Mouse (Mus musculus) heart, postnatal 0 days (tissue): Measurements from ENCODE around the gene Fam129b. TPM values are rescaled to one million over a fixed set of nuclear protein-coding genes. Genes with fewer than 3 reads are reported as not detected.
A peak's percentile ranks its signal among the peaks of the same experiment; 100 is the strongest.

ENCODE experiments used
- ATAC-seq: fragments of 200-750 bp; cut with Nextera tagmentation; 2 replicates; pipeline ENCODE4 v1.8.0; 2017; ENCODE audit warnings: low read depth, moderate number of reproducible peaks, moderate library complexity; ENCODE audit not compliant: insufficient read depth
- DNase-seq: peaks from one replicate; pipeline ENCODE4 v3.0.0-alpha.2; 2016; ENCODE audit warnings: low spot score
- H3K27ac ChIP-seq: fragments of 300-500 bp; sonication (generic); 2 replicates; pipeline ENCODE4 v1.5.1; 2014; ENCODE audit warnings: low read depth, mild to moderate bottlenecking
- H3K27me3 ChIP-seq: fragments of 300-500 bp; sonication (generic); 2 replicates; pipeline ENCODE4 v1.6.1; 2014; ENCODE audit warnings: low read length, mixed read lengths; ENCODE audit not compliant: control insufficient read depth, insufficient read depth
- H3K36me3 ChIP-seq: fragments of 300-500 bp; sonication (generic); replicated peaks from 2 replicates; pipeline ENCODE4 v1.6.1; 2014; ENCODE audit warnings: low read length, mixed read lengths; ENCODE audit not compliant: control insufficient read depth, insufficient read depth
- H3K4me1 ChIP-seq: fragments of 300-500 bp; sonication (generic); 2 replicates; pipeline ENCODE4 v1.6.1; 2014; ENCODE audit warnings: antibody characterized with exemption; ENCODE audit not compliant: control insufficient read depth, insufficient read depth
- H3K4me2 ChIP-seq: fragments of 300-500 bp; sonication (generic); 2 replicates; pipeline ENCODE4 v1.6.1; 2014; ENCODE audit warnings: low read depth, mild to moderate bottlenecking, low read length, moderate library complexity
- H3K4me3 ChIP-seq: fragments of 300-500 bp; sonication (generic); 2 replicates; pipeline ENCODE4 v1.5.1; 2014; ENCODE audit warnings: low read depth, low read length
- H3K9ac ChIP-seq: fragments of 300-500 bp; sonication (generic); replicated peaks from 2 replicates; pipeline ENCODE4 v1.6.1; 2014; ENCODE audit warnings: low read depth, low read length, mixed read lengths
- H3K9me3 ChIP-seq: fragments of 300-500 bp; sonication (generic); replicated peaks from 2 replicates; pipeline ENCODE4 v1.6.1; 2016; ENCODE audit warnings: low read length; ENCODE audit not compliant: control insufficient read depth
- CTCF ChIP-seq: IDR thresholded peaks from 2 replicates; pipeline ENCODE4 v1.5.1; 2016; ENCODE audit warnings: antibody characterized with exemption, control low read depth, low read depth
- EP300 ChIP-seq: IDR thresholded peaks from 2 replicates; pipeline ENCODE4 v1.6.1; 2016; ENCODE audit warnings: antibody characterized with exemption, low read depth
- WGBS: fragments of 180-500 bp; shearing (Covaris S2); extraction: QIAGEN DNeasy Blood & Tissue Kit; methylation state at CpG from one replicate; pipeline ENCODE4 v1.1.7; 2014; 5-methylcytosine and 5-hydroxymethylcytosine counted together
- polyA plus RNA-seq: library from polyadenylated mRNA; unstranded; fragments of >200 nt; fragmentation: Nextera tagmentation; extraction: Ambion mirVana; gene quantifications from 2 replicates; pipeline ENCODE4 v1.2.1, GENCODE M21; 2015
- total RNA-seq: library from RNA; depleted of rRNA; stranded (reverse); fragments of >200 nt; gene quantifications from 2 replicates; pipeline ENCODE4 v1.2.3, GENCODE M21; 2014; ENCODE audit warnings: low replicate concordance

The Fam129b gene
- total and polyA plus RNA-seq, 2 experiments from 2014 or later, result 25.3 to 60.1 TPM

DNA sequence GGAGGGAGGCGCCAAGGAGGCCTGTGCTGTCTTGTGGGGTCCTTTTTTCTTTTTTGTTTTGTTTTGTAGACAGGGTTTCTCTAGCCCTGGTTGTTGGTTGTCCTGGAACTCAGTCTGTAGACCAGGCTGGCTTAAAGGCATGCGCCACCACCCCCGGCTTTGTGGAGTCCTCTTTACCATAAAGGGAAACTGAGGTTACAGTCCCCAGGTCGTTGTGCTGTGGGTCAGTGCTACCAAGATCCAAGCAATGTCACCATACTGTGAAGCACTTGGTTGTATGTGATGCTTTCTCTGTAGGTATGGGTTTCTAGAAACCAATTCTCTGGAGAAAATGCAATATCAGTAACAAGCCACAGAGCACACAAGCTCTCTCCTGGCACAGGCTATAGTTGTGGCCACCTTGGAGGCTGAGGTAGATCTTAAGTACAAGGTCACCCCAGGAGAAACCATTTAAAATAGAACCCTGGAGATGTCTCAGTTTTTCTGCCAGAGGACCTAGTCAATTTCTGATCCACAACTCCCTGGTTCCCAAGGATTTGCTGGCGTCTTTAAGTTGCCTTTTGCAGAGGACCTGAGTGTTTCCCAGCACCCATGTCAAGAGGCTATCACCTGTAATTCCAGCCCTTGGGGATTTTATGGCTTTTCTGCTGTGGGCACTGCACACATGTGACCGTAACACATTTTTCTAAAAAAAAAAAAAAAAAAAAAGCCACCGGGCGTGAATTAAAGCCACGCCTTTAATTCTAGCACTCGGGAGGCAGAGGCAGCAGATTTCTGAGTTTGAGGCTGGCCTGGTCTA, 88.9 kb downstream of the Fam129b start:
- ATAC-seq, result no peak
- peaks cover 36% of the 10 kb centered on the region for H3K4me1 ChIP-seq
- H3K4me2 ChIP-seq, result no peak overlapping the region

DNA sequence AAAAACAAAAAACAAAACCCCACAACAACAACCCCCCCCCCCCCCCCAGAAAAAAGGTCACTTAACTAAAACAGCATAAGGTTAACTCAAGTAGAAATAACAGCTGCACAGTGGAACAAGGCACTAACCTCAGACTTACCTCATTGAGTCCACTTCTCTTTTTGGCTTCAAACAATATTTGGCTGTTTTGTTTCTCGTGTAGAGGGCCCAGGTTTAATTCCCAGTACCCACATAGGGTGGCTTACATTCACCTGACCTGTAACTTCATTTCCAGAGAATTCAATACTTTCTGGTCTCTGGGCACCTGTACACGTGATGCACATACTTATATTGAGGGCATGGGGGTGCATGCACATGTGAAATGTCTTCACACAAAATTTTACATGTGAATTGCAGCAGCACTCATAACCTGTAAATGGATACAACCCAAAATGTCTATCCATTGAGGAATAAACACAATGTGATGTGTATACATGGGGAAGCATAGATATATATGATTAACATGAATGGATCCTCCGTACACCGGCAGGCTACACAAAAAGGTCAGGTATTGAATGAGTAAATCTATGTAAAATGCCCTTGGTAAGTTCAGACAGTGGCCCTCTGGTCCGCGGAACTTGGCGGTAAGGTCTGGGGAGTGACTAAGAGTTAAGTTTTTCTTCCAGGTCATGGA, 89.7 kb downstream of the Fam129b start:
- no peak for TF ChIP-seq EP300
- TF ChIP-seq CTCF, result no peak
- H3K27me3 ChIP-seq, result no peaks in the 10 kb centered on the region
- peak overlapping the region; percentile 98; the same call in 1 of the 2 replicates for H3K27ac ChIP-seq
- H3K4me1 ChIP-seq, result peaks cover 34% of the 10 kb centered on the region
- no peak overlapping the region for H3K9ac ChIP-seq
- ATAC-seq, result no peak
- DNase-seq, result no peak
- 16% methylated on average over 7 of the region's 7 CpGs for WGBS
- H3K9me3 ChIP-seq, result no peaks in the 10 kb centered on the region
- H3K4me3 ChIP-seq, result no peak overlapping the region
- peak overlapping the region; percentile 79 for H3K4me2 ChIP-seq
- H3K36me3 ChIP-seq, result peaks cover 22% of the 10 kb centered on the region

More for the DNA sequence above, 88.9 kb downstream of the Fam129b start:
- no peak overlapping the region for H3K4me3 ChIP-seq
- TF ChIP-seq EP300, result no peak
- no peak for TF ChIP-seq CTCF
- H3K36me3 ChIP-seq, result peaks cover 22% of the 10 kb centered on the region
- no peak overlapping the region for H3K27ac ChIP-seq
- no peak overlapping the region for H3K9ac ChIP-seq
- WGBS, result 40% methylated on average over 10 of the region's 10 CpGs
- DNase-seq, result no peak
- H3K9me3 ChIP-seq, result no peaks in the 10 kb centered on the region
- H3K27me3 ChIP-seq, result no peaks in the 10 kb centered on the region

DNA sequence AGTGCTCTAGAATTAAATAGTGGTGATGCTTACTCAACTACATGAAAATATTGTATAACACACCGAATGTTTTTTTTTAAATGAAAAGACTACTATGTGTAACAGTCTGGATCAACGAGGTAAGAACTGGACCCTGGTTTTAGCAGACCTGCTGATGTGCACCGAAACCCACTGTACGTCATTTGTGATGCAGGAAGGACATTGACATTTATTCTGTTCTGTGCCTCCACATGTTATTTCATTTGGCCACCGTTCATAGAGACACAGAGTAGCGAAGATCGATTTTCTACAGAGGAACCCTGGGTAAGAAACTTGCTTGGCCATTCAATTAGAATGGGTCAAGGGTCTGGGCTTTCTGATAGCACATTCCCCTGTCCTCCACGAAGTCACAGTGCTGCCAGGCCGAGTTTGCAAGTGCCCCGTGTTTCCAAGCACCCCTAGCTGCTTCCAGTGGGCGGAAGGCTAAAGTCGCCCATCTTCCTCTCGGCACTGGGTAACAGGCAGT, 90.3 kb downstream of the Fam129b start:
- ATAC-seq, result no peak
- WGBS, result 6% methylated on average over 13 of the region's 13 CpGs
- peaks cover 22% of the 10 kb centered on the region for H3K36me3 ChIP-seq
- H3K4me2 ChIP-seq, result peak overlapping the region; percentile 79
- no peak for TF ChIP-seq EP300
- no peak for TF ChIP-seq CTCF
- H3K27ac ChIP-seq, result peak overlapping the region; percentile 98
- no peaks in the 10 kb centered on the region for H3K9me3 ChIP-seq
- H3K9ac ChIP-seq, result peak overlapping the region; percentile 72
- H3K4me1 ChIP-seq, result peaks cover 28% of the 10 kb centered on the region
- DNase-seq, result no peak
- H3K27me3 ChIP-seq, result no peaks in the 10 kb centered on the region
- peak overlapping the region; percentile 58 for H3K4me3 ChIP-seq

DNA sequence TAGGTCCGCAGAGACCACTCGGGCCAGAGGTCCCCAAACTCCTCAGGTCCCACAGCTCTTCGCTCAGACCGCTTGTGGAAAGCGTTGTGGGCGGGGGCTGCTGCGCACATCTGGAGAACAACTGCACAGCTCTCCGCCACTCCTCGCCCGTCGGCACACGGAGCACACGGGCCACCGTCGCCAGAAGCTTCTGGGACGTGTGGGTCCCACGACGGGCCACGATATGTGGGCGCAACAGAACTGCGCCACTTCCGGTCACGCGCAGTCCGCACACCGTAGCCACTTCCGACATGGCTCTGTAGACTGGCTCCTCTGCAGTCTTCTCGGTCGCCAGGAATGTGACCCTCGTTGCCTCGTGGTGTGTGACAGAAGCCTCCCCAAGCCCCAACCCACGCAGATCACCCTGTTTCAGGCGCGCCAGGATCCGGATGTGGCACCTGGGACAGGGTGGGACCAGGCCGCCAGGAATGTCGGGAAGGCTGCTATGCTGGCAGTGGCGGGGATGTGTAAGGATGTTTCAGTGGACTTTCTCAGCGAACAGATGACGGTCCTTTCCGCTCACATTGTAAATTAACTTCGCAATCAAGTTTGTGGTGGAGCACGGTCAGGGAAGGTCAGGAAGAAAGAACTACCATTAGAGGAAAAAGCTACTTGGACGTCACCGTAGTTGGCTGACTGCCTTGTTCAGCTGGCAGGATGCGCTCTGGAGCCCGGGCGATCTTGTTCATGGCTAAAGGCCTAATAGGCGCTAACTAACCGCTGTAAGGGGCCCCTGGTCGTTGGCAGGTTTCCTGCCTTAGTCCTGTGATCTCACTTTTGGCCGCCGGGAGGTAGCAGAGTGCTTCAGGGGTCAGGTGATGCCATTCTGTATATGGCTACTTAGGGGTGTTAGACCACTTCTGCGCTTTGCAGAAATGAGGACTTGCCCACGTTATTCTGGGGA, 91.0 kb downstream of the Fam129b start:
- no peaks in the 10 kb centered on the region for H3K9me3 ChIP-seq
- H3K9ac ChIP-seq, result peak overlapping the region; percentile 72
- H3K4me1 ChIP-seq, result peaks cover 28% of the 10 kb centered on the region
- H3K4me2 ChIP-seq, result peak overlapping the region; percentile 79
- H3K27me3 ChIP-seq, result no peaks in the 10 kb centered on the region
- peaks cover 22% of the 10 kb centered on the region for H3K36me3 ChIP-seq
- TF ChIP-seq CTCF (peak; percentile 62), EP300 (0 out of 2 replicates have a peak, but pooled peaks have one; percentile 25)
- peak; percentile 92 for DNase-seq
- H3K4me3 ChIP-seq, result peak overlapping the region; percentile 58
- peak; percentile 87 for ATAC-seq
- peak overlapping the region; percentile 98 for H3K27ac ChIP-seq
- WGBS, result under 1% methylated on average over 55 of the region's 55 CpGs
